In genomic region chr2:105671798-105672595, GRCm38 (mm10) we compare ENCODE assay signal across 8 mouse cellular contexts. TPM values are rescaled to one million over a fixed set of nuclear protein-coding genes. Genes with fewer than 3 reads are reported as not detected.
DNase-seq lines count a peak whose midpoint lies in the region; ATAC-seq lines count a peak whose summit lies in the region.

No protein-coding gene starts in this region.

- H3K27me3 ChIP-seq in forebrain, embryonic 12.5 days: peaks cover 73% of the 10 kb centered on the region
- H3K27me3 ChIP-seq in midbrain, embryonic 10.5 days (ENCODE audit: low read depth, poor library complexity, severe bottlenecking): peaks cover 100% of the 10 kb centered on the region

- peak overlapping the region; percentile 80 for H3K4me3 ChIP-seq in forebrain, embryonic 12.5 days (replicated peaks)
- peak overlapping the region; percentile 66 for H3K4me3 ChIP-seq in midbrain, embryonic 10.5 days

- WGBS in forebrain, embryonic 12.5 days: 3% methylated on average over 25 of the region's 25 CpGs
- WGBS in midbrain, embryonic 10.5 days: under 1% methylated on average over 25 of the region's 25 CpGs

- DNase-seq in cerebellum, adult 11-12 months: peak; percentile 55
- peak; percentile 56 for DNase-seq in Muller cell, postnatal 12 days (ENCODE audit: inconsistent ontology term)
- peak; percentile 63 for DNase-seq in midbrain, embryonic 10.5 days (ENCODE audit: low spot score)
- DNase-seq in urinary bladder, postnatal 36 days (ENCODE audit: low spot score in 2 of 2): no peak
- no peak for DNase-seq in spleen, postnatal 14 days (ENCODE audit: low spot score in 2 of 2)
- no peak for DNase-seq in frontal cortex, adult 2 months (ENCODE audit: extremely low spot score in 1 of 2, low spot score in 1 of 2)

- H3K9ac ChIP-seq in forebrain, embryonic 12.5 days: peak overlapping the region; percentile 97

- H3K9me3 ChIP-seq in forebrain, embryonic 12.5 days: no peaks in the 10 kb centered on the region
- no peaks in the 10 kb centered on the region for H3K9me3 ChIP-seq in midbrain, embryonic 10.5 days (replicated peaks)

- H3K27ac ChIP-seq in forebrain, embryonic 12.5 days: peak overlapping the region; percentile 96
- peak overlapping the region; percentile 91 for H3K27ac ChIP-seq in midbrain, embryonic 10.5 days (replicated peaks)

- H3K4me1 ChIP-seq in forebrain, embryonic 12.5 days: peaks cover 75% of the 10 kb centered on the region
- H3K4me1 ChIP-seq in midbrain, embryonic 10.5 days: peaks cover 83% of the 10 kb centered on the region

- no peak for ATAC-seq in cerebellum, adult (ENCODE audit: insufficient number of reproducible peaks, low FRiP score, low TSS enrichment)
- ATAC-seq in forebrain, embryonic 12.5 days (ENCODE audit: low FRiP score): no peak

- H3K36me3 ChIP-seq in forebrain, embryonic 12.5 days (replicated peaks): no peaks in the 10 kb centered on the region
- H3K36me3 ChIP-seq in midbrain, embryonic 10.5 days: no peaks in the 10 kb centered on the region

- H3K4me2 ChIP-seq in forebrain, embryonic 12.5 days: peak overlapping the region; percentile 73

RNA-seq across cellular contexts. Expression of gene Pax6, which starts 3.3 kb away (rescaled TPM):
- polyA plus RNA-seq in forebrain, embryonic 12.5 days (2016; fragmentation: Nextera tagmentation; extraction: Ambion mirVana): 110 and 111 TPM in 2 replicates
- polyA plus RNA-seq in midbrain, embryonic 10.5 days (2016; fragmentation: Nextera tagmentation; extraction: Ambion mirVana): 39.0 and 40.1 TPM in 2 replicates
- 40.3 and 47.5 TPM in 2 replicates for polyA plus RNA-seq in frontal cortex, adult 2 months (2012; rRNA removed)

Comparison
In these comparisons a context has a peak if more than half of its experiments do, and no peak if none do; other contexts are left out.
1. DNase-seq: peak in cerebellum, adult 11-12 months (single experiment), Muller cell, postnatal 12 days (single experiment) and midbrain, embryonic 10.5 days (single experiment); none in urinary bladder, postnatal 36 days (0 of 2), spleen, postnatal 14 days (0 of 2) and frontal cortex, adult 2 months (0 of 2).